Mouse (Mus musculus) brown adipose tissue, adult 24 weeks (tissue): ENCODE measurements around the gene Gm20458. TPM values are rescaled to one million over a fixed set of nuclear protein-coding genes. Genes with fewer than 3 reads are reported as not detected.
A peak's percentile ranks its signal among the peaks of the same experiment; 100 is the strongest.

Source experiments
- H3K27ac ChIP-seq: fragments of 200-500 bp; replicated peaks from 2 replicates; pipeline ENCODE4 v1.5.1; 2012; ENCODE audit warnings: low read depth, mild to moderate bottlenecking, low read length
- H3K4me1 ChIP-seq: fragments of 200-500 bp; 2 replicates; pipeline ENCODE4 v1.6.1; 2012; ENCODE audit warnings: low read length, mixed read lengths; ENCODE audit not compliant: control insufficient read depth, insufficient read depth, insufficient read length
- H3K4me3 ChIP-seq: fragments of 200-500 bp; 2 replicates; pipeline ENCODE4 v1.5.1; 2012; ENCODE audit warnings: low read depth, mild to moderate bottlenecking, low read length, moderate library complexity; ENCODE audit not compliant: insufficient read depth
- polyA plus RNA-seq: library from polyadenylated mRNA; stranded (reverse); fragments of >200 nt; gene quantifications from 2 replicates; pipeline ENCODE4 v1.2.4, GENCODE M21; 2012; ENCODE audit not compliant: missing spikeins, insufficient read depth, insufficient read length

The Gm20458 gene
- polyA plus RNA-seq, 1 experiment: not detected

DNA sequence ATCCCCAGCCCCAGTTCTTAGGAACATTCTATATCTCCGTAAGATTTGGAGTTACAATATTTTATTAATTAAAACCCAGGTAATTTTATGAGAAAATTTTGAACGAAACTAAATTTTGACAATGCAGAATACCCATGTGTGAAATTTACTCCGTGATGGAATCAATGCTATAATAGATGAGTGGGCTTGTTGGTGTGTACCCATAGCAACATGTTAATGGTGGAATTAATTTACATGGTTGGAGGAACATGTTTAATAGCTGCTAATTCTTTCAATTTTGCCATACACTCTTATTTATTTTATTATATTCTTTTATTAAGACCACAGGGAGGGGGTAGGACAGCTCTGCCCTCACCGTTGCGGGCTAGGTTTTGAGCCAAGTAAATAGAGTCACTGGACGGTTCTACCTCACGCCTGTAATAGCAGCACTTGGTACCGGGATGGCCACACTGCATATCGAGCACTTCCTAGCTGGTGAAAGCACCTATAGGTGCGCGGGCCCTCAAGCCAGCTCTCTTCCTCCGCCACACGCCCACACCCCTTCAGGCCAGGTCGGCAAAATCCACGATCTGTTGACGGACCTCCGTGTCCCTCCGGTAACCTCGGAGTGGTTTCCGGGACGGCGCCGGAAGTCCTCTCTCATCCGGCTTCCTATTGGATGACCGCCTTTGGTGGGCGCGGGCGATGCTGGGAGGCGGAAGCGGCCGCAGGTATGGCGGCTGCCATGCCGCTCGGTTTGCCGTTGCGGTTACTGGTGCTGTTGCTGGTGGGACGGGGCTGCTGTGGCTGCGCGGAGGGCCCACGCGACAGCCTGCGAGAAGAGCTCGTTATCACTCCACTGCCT, 36.3 kb downstream of the Gm20458 start, which contains the start of gene Pigt:
Gene Pigt (plus strand): TSS at position 674 of the 844 bp plus-strand sequence.
- Histone ChIP-seq H3K4me3 (peak within 1 kb of the TSS; percentile 90), H3K4me1 (0 out of 2 replicates have a peak, but pooled peaks cover 5% of the 10 kb centered on the region), H3K27ac (peak within 1 kb of the TSS; percentile 93)

DNA sequence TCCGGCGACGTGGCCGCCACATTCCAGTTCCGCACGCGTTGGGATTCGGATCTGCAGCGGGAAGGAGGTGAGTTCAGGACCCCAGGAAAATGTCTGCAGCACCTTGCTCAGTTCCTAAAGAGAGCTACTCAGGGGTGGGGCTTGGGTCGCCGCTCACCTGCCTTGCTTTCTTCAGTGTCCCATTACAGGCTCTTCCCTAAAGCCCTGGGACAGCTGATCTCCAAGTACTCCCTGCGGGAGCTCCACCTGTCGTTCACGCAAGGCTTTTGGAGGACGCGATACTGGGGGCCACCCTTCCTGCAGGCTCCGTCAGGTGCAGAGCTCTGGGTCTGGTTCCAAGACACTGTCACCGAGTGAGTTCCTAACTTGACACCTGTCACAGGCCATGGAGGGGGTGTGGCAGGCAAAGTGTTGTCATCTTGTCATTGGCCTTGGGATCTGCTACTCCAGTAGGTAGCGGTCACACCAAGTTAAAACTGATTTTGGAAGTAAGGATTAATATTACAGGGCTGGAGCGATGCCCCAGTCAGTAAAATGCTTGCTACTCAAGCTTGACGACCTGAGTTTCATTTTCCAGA, 37.0 kb downstream of the Gm20458 start:
- Histone ChIP-seq H3K4me3 (peak overlapping the region; percentile 90), H3K4me1 (0 out of 2 replicates have a peak, but pooled peaks cover 5% of the 10 kb centered on the region), H3K27ac (0 out of 2 replicates have a peak overlapping the region, but pooled peaks have one; percentile 17)

DNA sequence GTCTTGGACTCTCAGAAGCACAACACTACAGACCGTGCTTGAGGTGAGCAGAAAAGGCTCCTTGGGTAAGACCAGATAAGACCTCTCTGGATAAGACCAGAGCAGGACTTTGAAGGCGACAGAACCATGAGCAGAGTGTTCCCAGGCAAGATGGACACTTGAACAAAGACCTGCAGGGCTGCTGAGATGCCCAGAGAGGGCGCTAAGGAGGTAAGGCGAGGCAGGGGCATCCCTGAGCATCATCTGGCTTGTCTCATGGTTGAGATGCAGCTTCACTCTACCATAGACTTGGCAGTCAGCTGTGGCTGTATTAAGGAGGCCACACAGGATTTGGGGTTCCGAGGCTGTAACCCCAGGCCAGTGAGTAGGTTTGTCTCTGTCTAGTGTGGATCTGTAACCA, 38.5 kb downstream of the Gm20458 start:
- Histone ChIP-seq H3K4me3 (no peak overlapping the region), H3K4me1 (0 out of 2 replicates have a peak, but pooled peaks cover 5% of the 10 kb centered on the region), H3K27ac (no peak overlapping the region)

DNA sequence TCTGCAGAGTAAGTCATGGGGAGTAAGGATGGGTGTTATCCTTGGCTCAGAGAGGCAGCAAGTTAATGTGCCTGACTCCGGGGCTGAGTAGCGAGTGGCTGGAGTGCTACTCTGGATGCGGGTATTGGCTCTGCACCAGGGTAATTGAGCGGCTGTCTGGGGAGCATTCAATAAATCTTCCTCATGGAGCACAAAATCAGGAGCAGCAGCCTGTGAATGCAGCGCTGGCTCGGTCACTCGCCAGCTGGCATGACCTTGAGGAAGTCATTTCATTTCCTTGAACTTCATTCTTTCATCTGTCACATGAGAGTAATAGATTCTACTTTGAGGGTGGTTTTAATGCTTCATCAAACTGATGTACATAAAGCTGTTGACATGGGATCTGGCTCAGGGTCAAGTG, 39.7 kb downstream of the Gm20458 start:
- H3K4me3 ChIP-seq: no peak overlapping the region
- H3K27ac ChIP-seq: no peak overlapping the region
- 0 out of 2 replicates have a peak, but pooled peaks cover 5% of the 10 kb centered on the region for H3K4me1 ChIP-seq

DNA sequence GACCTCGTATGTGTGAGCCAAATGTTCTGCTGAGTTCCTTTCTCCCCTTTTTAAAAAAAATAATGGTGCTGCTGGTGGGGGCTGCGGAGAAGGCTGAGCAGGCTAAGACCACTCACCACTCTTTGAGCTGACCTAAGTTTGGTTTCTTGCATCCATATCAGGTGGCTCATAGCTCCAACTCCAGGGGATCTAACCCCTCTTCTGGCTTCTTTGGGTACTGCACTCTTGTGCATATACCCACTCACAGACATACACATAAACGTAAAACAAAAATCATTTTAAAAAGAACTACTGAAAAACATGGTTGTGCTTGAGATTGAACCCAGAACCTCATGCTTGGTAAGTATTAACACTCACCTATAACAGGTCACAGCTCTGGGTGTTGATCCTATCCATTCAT, 44.2 kb downstream of the Gm20458 start:
- no peak overlapping the region for H3K4me3 ChIP-seq

DNA sequence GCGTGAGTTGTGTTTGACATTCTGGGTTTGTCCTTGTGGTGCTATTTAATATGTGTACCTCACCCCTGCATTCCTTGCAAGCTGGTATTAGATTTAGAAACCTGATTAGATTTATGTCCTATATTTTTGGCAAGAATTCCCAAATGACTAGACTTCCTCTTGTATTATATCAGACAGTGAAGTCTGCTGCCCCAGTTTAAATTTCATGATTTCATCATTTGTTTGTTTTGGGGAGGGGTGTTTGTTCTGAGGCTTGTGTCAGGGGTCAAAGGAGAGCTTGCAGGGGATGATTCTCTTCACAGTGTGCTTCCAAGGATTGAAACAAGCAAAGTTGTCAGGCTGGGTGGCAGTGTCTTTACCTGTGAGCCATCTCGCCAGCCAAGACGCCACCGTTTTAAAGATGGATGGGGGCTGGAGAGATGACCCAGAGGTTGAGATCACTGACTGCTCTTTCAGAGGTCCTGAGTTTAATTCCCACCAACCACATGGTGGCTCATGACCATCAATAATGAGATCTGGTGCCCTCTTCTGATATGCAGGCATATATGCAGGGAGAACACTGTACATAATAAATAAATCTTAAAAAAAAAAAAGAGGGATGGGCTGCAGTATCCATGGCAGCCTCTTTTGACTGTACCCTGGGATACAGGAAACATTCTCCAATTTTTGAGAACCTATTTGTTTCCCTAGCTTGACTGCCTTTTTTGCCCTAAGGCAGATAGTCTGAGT, 45.0 kb downstream of the Gm20458 start:
- H3K27ac ChIP-seq: no peak overlapping the region
- H3K4me3 ChIP-seq: no peak overlapping the region

More for the DNA sequence above, 44.2 kb downstream of the Gm20458 start:
- no peak overlapping the region for H3K27ac ChIP-seq
- H3K4me1 ChIP-seq: no peaks in the 10 kb centered on the region

DNA sequence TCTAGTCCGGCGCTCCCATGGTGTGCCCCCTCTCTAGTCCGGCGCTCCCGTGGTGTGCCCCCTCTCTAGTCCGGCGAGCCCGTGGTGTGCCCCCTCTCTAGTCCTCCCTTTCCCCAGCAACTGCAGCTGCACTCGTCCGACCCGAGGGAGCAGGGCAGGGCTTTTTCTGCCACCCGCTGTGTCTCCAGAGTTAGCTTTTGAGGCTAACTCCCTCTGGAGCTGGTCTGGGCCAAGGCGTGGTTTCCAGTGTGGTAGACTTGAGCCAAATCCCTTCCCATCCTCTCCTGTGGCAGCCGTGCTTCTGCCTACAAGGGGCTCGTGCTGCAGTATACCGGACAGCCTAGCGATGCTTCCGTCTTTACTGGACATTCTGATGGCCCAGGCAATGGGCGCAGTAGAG, 47.0 kb downstream of the Gm20458 start:
- H3K4me3 ChIP-seq: no peak overlapping the region

More for the DNA sequence above, 45.0 kb downstream of the Gm20458 start:
- no peaks in the 10 kb centered on the region for H3K4me1 ChIP-seq

DNA sequence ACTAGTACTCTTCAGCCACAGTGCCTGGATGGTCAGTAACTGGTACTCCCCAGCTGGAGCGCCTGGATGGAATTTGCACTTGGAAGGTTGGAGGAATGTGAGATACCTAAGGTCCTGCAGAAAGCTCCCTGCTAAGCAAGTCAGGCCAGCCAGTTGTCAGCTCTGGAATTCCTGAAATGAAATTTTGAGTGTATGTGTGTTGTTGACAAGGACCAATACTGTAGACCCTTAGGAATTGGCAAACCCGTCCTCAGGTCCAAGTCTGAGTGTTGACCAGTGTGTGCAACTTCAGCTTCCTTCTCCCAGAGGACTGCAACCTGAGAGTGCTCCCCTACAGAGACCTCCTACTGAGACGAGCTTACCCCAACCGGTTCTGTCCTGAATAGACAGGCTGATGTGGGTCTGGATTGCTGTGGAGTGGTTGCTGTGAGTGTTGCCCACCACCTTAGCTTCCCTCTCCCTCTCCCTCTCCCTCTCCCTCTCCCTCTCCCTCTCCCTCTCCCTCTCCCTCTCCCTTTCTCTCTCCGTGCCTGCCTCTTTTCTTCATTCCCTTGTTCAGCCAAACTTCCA, 49.9 kb downstream of the Gm20458 start:
- Histone ChIP-seq H3K4me1 (peaks cover 4% of the 10 kb centered on the region; the same call in 1 of the 2 replicates), H3K27ac (no peak overlapping the region), H3K4me3 (no peak overlapping the region)

More for the DNA sequence above, 47.0 kb downstream of the Gm20458 start:
- H3K27ac ChIP-seq: no peak overlapping the region
- no peaks in the 10 kb centered on the region for H3K4me1 ChIP-seq

DNA sequence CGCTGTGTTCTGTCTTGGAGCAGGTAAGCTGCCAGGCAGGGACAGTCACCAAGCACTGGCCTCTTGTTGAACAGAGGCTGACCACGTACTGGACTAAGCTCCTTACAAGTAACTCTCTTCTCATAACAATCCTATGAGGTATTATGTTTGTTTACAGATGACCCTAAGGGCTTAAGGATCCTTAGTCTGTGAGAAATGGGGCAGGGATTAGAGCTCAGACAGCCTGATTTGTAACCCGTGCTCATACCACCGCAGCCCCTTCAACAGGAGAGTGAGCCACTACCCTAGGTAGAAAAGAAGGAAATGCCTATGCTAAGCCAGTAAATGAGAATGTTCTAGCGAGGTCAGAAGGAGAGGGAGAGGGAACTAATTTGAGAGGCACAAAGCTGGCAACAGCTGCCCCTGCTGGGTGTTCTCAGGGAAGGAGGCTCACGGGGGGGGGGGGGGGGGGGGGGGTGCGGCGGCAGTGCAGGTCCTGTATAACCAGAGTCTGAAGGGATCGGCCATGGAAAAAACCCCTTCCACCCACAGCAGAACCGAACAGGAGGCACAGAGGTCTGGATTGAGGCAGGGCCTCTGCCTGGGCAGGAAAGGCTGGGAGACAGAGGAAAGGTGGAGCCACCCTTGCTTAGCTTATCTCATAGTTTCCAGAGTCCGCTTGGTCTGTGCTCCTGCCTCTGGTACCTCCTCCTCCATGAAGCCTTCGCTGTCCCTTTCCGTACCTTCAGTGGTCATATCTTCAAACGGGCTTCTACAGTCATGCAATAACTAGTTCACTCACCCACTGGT, 51.5 kb downstream of the Gm20458 start:
- Histone ChIP-seq H3K27ac (peak overlapping the region; percentile 62), H3K4me1 (peaks cover 4% of the 10 kb centered on the region; the same call in 1 of the 2 replicates), H3K4me3 (no peak overlapping the region)

DNA sequence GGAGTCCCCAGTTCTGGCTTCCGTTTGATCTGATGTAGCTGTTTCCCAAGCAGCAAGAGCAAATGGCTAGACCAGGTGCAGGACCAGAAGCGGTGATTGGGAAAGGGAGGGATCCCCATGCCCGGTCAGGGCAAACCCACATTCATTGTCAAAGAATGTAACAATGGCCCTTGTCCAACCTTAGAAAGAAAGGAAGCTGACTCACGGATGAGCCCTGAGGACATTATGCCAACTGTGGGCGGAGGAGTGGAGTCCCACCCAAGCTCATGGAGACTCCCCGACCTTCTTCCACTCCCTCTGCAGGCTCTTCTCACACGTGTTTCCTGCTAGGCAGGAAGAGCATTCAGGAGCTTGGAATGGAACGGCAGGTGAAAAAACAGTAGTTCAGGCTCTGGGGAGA, 52.6 kb downstream of the Gm20458 start:
- H3K4me1 ChIP-seq: peaks cover 4% of the 10 kb centered on the region; the same call in 1 of the 2 replicates
- H3K4me3 ChIP-seq: no peak overlapping the region
- peak overlapping the region; percentile 56 for H3K27ac ChIP-seq

DNA sequence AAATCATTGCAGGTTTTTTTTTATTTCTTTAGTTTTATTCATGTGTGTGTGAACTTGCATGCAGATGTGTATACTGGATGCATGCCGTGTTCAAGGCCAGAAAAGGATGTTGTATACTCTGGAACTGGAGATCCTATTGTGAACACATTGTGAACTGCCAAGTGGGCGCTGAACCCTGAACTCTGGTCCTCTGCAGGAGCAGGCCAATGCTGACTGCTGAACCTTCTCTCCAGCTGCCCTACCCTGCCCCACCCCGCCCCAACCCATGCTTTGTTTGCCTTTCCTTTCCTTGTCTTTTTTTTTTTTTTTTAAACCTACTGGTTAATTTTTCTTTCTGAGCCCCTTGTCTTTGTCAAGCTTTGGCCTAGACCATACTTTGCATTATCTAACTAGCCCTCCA, 54.1 kb downstream of the Gm20458 start:
- Histone ChIP-seq H3K4me3 (no peak overlapping the region), H3K27ac (no peak overlapping the region), H3K4me1 (peaks cover 4% of the 10 kb centered on the region; the same call in 1 of the 2 replicates)

DNA sequence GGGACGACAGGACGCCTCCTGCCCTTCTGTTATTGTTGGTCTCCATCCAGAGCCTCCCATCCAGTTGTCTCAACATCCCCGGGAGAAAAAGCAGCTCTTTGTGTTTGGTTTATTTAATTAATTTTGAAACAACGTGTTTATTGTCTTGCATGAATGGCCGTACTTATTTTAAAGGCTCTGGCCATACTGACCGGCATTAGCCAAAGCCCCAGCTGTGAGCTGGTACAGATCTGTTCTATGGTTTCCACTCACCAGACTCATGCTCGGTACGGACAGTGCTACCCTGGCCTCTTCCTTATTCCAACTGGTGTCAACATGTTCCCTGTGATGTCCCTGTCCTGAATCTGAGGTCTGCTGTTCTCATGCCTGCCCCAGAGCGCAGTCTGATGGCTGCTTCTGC, 55.1 kb downstream of the Gm20458 start:
- Histone ChIP-seq H3K4me3 (no peak overlapping the region), H3K27ac (no peak overlapping the region), H3K4me1 (peaks cover 4% of the 10 kb centered on the region; the same call in 1 of the 2 replicates)

DNA sequence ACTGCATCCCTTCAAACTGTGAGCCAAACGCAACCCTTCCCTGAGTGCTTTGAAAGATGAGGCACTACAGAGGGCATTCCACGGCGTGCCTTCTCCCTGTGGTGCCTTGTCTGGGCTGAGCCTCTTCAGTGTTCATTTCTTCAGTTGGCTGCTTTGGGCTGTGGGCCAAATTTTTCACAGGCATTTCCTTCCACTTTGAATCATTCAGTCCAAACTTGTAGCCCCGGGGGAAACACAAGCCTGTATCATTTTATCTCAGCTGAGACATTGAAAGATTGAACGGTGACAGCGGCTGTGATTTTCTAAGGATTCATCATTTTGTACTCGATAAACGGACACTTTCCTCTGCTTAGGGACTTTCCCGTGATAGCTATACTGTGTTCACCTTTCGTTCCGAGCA, 55.8 kb downstream of the Gm20458 start:
- no peak overlapping the region for H3K4me3 ChIP-seq
- peaks cover 4% of the 10 kb centered on the region; the same call in 1 of the 2 replicates for H3K4me1 ChIP-seq

More for the DNA sequence above, 55.8 kb downstream of the Gm20458 start:
- no peak overlapping the region for H3K27ac ChIP-seq
